Mouse (Mus musculus) gastrocnemius, postnatal 14 days (tissue): ENCODE data around the gene Lrp5. TPM values are rescaled to one million over a fixed set of nuclear protein-coding genes. Genes with fewer than 3 reads are reported as not detected.
A peak's percentile ranks its signal among the peaks of the same experiment; 100 is the strongest.
"Not testable (repeated sequence)": the region's sequence is repeated elsewhere in the genome, so short reads cannot be mapped to it uniquely, and the experiment has no call there.

Experiments used
- DNase-seq: peaks from one replicate; pipeline ENCODE4 v3.0.0; 2021; ENCODE audit warnings: mixed read lengths
- intact Hi-C: fragments of 180-260 bp; cut with DNase I; formaldehyde crosslinking; loops from one replicate; pipeline ENCODE4 v1.15.1; 2025; ENCODE audit warnings: low total_unique reads
- total RNA-seq, 2 experiments: library from RNA; stranded (reverse); gene quantifications; 2 replicates each; pipeline ENCODE4 v1.2.3; 2021

The Lrp5 gene
- total RNA-seq, 2 experiments from 2014 or later: 33.0 to 39.3 TPM

- intact Hi-C loops: no loop called here
- DNase-seq: no peak
Observed at GRCm38 (mm10) chr19:3630027-3630426, 56.3 kb downstream of the Lrp5 start.

DNA sequence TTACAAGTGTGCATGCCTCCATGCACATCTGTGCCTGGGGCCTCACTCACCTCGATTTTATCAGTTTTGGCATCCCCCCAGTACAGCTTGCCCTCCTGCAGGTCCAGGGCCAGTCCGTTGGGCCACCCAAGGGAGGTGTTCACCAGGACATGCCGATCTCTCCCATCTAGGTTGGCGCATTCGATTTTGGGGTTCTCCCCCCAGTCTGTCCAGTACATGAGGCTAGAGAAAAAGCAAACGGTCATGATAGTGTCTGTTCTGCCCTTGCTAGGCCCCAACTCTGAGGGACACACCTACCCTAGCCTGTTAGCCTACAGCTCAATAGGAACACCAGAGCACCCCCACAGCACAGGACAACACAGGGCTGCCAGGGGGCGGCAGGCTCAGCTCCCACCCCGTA lies 58.1 kb downstream of the Lrp5 start:
- intact Hi-C loops: no loop called here

GRCm38 (mm10) chr19:3625111-3625510 lies 61.3 kb downstream of the Lrp5 start:
- intact Hi-C loops: no loop called here
- DNase-seq: no peak

More for the DNA sequence above, 58.1 kb downstream of the Lrp5 start:
- no peak for DNase-seq

DNA sequence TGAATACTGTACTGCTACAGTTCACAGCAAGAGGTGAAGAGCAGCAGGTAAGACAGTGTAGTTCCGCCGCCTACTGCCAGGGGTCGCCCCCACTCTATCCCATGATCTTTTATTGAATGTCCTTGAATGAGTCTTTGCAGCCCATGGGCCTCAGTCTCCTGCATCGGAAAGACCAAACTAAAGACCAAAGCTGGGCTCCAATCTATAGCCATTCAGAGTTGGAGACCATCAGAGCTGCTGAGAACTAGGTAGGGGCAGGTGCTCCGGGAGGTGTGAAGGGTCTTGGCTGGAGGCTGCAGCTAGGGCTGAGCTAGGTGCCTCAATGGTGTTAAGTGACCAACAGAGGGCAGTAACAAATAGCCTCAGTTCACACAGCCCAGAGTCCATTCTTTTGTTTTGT lies 62.5 kb downstream of the Lrp5 start:
- DNase-seq: peak; percentile 45
- intact Hi-C loops: loop anchor here (5.0 kb wide), 1 partner anchor 73 kb away; no protein-coding TSS in a partner anchor

DNA sequence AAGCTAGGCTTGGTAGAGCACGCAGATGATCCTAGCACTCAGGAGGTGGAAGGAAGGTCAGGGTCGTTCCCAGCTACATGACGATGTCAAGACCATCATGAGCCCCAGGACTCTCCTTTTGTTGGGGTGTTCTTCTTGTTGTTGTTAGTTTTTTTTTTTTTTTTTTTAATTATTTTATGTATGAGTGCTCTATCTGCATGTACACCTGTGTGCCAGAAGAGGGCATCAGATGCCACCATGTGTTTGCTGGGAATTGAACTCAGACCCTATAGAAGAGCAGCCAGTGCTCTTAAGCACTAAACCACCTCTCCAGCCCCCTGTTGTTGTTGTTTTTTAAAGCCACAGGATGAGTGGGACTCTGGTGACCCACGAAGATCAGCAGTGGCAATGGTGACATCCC lies 63.1 kb downstream of the Lrp5 start:
- intact Hi-C loops: loop anchor here (5.0 kb wide), 1 partner anchor 74 kb away; no protein-coding TSS in a partner anchor
- no peak for DNase-seq

GRCm38 (mm10) chr19:3620871-3621270 lies 65.5 kb downstream of the Lrp5 start:
- DNase-seq: no peak
- intact Hi-C loops: loop anchor here (5.0 kb wide), 1 partner anchor 76 kb away; no protein-coding TSS in a partner anchor

- intact Hi-C loops: no loop called here
- no peak for DNase-seq
Observed at GRCm38 (mm10) chr19:3619359-3619758, 67.0 kb downstream of the Lrp5 start.

DNA sequence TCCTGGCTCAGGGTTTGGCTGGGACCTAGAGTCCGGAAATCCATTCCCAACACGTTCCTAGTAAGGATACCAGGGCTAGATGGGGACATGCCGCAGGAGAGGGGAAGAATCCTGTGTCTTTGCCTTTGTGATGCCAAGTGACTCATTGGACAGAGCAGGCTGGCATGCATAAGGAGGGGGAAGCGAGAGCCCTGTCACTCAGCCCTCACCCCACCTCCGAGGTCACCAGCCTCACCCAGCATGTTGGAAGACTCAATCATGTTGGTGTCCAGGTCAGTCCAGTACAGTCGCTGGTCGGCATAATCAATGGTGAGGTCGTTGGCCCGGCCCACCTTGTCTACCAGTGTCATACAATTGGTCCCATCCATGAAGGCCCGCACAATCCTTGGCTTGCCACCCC lies 72.4 kb downstream of the Lrp5 start:
- intact Hi-C loops: no loop called here
- no peak for DNase-seq

GRCm38 (mm10) chr19:3612534-3613273 lies 73.7 kb downstream of the Lrp5 start:
- DNase-seq: no peak
- intact Hi-C loops: no loop called here

DNA sequence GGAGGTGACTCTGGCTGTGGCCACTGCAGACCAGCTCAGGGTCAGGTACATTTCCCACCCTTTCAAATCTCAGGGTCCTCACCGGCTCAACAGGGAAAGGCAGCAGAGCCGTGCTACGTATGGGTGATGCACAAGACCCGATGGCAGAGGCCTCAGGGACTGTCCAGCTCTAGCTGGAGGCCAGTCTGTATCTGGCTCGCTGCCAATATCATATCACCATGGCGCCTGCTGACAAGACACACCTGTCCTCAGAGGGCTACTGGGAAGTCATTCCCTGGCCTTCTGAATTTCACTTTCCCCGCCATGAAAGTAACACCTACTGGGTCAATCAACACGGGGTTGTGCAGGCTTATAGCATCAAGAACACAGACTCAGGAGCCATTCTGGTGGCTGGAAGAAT lies 74.6 kb downstream of the Lrp5 start:
- intact Hi-C loops: no loop called here
- DNase-seq: no peak

GRCm38 (mm10) chr19:3610886-3611285 lies 75.5 kb downstream of the Lrp5 start:
- intact Hi-C loops: no loop called here
- no peak for DNase-seq

- no peak for DNase-seq
- intact Hi-C loops: no loop called here
Observed at GRCm38 (mm10) chr19:3609826-3610225, 76.5 kb downstream of the Lrp5 start.

DNA sequence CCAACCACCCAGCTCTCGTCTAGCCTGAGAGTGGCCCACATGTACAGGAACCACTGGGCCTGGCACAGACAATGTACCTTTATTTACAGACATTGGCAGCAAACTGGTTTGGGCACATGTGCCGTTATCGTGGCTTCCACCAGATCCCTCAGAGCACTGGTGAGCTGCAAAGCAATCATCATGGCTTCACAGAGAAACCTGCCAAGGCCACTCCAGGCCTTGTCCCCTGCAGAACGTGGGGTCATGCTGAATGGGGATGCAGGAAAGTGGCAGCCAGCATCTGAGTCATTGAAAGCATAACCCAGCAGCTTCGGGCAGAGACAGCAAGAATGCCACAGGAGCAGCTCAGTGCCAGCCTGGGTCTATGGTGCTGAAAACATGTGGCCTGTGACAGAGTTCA lies 92.0 kb downstream of the Lrp5 start:
- intact Hi-C loops: no loop called here
- no peak for DNase-seq

DNA sequence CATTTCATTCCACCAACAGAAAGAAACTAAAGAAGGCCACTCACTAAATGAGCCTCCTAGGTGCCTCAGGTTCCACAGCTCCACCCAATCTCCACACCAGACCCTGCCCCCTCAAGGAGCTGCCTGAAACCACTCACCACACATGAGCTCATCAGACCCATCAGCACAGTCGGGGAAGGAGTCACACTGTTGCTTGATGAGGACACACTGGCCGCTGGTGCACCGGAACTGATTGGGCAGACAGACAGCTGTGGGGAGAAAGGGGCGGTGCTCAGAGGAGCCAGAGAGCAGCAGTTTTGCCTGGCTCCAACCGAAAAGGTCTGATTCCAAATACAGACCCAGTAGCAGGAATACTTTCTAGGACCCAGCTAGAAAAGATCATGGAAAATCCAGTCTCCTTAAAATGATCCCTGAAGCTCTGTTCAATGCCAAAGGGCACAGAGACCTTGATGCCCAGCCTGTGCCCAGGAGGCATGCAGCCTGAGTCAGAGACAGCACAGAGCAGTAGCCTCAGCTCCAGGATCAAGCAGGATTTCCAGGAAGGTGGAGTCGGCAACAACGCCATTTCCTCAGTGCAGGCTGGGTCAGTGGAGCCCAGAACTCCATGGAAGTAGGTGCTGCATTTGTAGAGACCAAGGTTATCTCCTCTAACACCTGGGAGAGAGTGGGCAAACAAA lies 92.8 kb downstream of the Lrp5 start:
- DNase-seq: no peak
- intact Hi-C loops: no loop called here

- intact Hi-C loops: no loop called here
- DNase-seq: no peak
Observed at GRCm38 (mm10) chr19:3589968-3590367, 96.4 kb downstream of the Lrp5 start.

DNA sequence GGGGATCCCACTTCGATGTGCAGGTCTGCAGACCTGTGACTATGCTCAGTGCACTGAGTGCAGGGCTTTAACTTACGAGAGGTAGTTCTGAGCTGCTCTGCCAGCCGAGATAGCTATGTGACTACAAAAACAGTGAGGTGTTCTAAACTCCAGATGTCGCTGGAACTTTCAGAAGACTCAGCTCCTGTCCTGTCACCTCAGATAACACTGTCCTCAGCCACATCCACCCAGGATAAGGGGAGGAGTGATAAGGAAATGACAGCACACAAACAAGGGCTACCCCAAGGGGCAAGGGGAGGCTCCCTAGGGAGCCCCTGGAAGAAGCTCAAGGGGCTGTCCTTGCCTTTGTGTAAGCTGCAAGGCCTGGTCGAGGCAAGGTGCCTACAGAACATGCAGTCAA lies 96.8 kb downstream of the Lrp5 start:
- no peak for DNase-seq
- intact Hi-C loops: no loop called here

DNA sequence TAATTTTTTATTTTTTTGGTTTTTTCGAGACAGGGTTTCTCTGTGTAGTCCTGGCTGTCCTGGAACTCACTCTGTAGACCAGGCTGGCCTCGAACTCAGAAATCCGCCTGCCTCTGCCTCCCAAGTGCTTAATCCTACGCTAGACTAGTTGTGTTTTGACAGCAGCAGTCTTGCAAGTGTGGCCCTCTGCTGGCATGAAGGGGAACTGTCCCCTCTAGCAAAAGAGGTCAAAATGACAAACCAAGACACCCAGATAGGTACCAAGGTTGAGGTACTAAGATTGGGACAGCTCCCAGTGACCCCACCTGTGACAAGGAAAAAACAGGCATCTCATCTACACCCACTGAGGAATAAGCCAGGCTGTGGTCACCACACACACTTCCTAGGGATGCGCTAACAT lies 98.6 kb downstream of the Lrp5 start:
- intact Hi-C loops, DNase-seq: not testable (repeated sequence)

GRCm38 (mm10) chr19:3586540-3586939 lies 99.8 kb downstream of the Lrp5 start:
- peak; percentile 48 for DNase-seq
- intact Hi-C loops: no loop called here

DNA sequence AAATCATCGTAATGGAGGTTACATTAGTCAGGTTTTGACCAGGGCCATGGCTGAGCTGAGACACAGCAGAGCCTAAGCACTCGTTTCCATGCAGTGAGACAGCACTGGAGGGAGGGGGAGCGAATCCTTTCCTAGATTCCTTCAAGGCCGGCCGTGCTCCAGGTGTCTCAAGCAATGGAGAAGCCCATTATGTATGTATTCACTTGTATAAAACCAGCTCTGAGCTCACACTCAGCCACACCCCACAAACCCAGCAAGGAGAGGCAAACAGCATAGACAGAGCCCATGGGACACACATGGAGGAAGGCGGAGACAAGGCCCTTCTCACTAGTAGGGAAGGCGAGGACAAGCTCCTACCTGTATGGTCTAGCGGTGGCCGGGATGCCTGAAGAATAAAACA lies 100.3 kb downstream of the Lrp5 start:
- DNase-seq: no peak
- intact Hi-C loops: no loop called here

GRCm38 (mm10) chr19:3581326-3581725 lies 105.0 kb downstream of the Lrp5 start:
- peak; percentile 38 for DNase-seq
- intact Hi-C loops: no loop called here

DNA sequence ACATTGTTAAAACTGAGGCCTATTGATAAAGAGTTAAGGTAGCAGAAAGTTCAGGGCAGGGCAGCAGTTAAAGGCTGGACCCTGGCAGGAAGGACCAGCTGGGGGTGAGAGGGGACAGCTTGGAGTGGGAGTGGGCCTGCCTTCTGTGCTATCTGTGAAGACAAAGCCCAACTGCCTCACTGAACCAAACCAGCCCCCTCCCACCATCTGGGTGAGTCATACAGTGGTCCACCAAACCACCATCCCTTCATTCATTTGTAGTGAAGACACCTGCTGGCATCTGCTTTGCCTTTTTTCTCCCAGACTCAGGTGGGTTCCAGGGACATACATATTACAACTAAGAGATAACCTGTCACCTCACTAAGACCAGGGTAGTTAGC lies 108.5 kb downstream of the Lrp5 start:
- DNase-seq: no peak
- intact Hi-C loops: no loop called here
